Mouse (Mus musculus): ENCODE measurements around the gene Kif16b.
"Not testable (repeated sequence)": the region's sequence is repeated elsewhere in the genome, so short reads cannot be mapped to it uniquely, and the experiment has no call there.

The Kif16b gene

DNA sequence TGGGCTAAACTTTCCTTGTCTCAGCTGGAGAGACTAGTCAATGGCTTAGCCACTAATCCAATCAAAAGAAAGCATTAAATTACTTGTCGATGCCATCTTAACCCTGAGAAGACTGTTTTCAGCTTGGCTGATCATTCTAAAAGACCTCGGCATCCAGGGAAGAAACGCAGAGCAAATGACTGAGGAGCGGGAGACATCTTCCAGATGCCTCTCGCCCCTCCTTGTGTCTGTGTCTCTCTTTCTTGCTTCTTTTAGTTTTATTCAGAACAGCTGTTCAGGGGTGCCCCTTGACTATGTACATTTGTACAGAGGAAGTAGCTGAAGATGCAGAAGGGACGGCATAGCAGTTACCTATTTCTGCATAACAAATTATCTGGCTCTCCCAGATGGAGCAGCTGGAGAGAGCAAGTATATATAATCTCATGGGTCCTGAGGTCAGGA lies 311.0 kb downstream of the Kif16b start:
- DNase-seq (ENCODE audit: low spot score), result no peak

GRCm38 (mm10) chr2:142589403-142590283 lies 311.7 kb downstream of the Kif16b start:
- peak; percentile 64 for DNase-seq (ENCODE audit: low spot score)

GRCm38 (mm10) chr2:142585845-142586244 lies 315.5 kb downstream of the Kif16b start:
- DNase-seq (ENCODE audit: low spot score), result no peak

DNA sequence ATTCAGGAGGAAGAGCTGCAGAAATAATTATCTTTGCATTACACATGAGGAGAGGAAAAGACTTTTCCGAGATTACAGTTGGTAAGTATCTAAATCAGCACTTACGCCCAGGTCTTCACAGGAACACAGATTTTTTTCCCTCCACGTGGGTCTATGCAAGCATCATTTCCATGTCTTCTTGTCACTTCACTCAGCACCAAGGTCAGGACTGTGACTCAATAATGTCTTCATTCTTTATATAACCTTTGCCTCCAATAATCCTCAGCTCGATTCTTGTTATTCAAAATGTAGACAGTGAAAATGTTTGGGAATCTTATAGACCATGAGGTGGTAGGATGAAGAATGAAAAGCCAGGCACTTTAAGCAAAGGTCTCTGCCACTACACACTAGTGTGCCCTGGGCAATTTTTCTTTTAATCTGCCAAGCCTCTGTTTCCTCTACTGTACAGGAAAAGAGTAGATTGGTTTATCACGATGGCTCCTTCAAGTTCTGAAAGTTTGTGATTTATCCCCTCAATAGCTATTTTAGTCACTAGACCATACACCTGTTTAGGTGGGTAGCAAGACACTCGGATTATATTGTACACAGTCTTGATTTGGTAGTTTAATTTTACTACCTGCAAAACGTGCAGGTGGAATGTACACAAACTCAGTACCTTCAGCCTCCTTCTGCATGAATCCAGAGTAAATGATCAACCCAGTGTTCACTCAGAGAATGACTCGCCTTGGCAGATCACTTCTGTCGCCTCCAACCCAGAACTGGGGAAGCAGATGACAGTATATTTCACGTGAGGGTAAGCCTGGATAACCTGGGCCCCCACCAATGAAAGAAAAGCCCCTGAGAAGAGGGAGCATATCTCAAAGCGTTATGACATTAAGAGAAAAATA lies 316.2 kb downstream of the Kif16b start:
- DNase-seq (ENCODE audit: low spot score), result no peak

DNA sequence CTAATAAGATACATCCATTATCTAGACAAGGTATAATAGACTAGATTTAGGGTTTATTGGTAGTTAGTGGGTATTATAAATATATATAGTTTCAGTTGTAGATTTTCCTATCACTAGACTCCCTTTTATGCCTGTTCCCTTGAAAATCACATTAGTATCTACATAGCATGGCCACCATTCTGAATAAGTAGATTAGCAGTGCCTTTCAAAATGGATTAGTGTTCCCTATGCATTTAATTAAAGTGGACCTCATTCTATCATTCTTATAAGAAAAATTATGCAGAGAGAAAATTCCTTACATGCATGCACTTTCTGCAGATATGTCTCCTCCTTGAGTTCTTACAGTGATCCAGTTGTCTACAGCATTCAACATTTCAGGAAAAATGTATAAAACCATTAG lies 320.9 kb downstream of the Kif16b start:
- DNase-seq (ENCODE audit: low spot score), result no peak

- DNase-seq (ENCODE audit: low spot score), result not testable (repeated sequence)
Measured at GRCm38 (mm10) chr2:142577414-142577813, 323.9 kb downstream of the Kif16b start.

DNA sequence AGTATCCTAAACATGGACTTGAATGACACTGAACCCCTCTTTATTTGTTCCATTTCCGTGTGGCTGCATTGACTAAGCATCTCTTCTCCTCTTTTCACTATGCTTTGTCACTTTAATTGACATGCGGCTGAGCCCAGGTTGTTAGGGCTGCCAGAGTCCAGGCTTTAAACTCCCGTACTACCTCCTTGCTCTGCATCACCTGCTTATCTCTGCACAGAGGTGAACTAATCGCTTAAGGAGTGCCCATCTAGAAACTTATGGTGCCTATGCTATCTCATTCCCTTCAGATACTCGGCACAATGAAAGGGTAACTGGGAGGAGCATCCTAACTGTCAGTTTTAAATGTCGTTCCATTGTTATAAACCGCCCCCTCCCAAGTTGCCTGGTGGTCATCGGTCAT lies 331.6 kb downstream of the Kif16b start:
- DNase-seq (ENCODE audit: low spot score), result no peak
